Mouse (Mus musculus): ENCODE results near the gene Tgfbr3.

Gene Tgfbr3

GRCm38 (mm10) chr5:107086166-107086565 lies 203.3 kb downstream of the Tgfbr3 start:
- DNase-seq (ENCODE audit: low read depth, low spot score): no peak

- no peak for DNase-seq (ENCODE audit: low read depth, low spot score)
Measured at GRCm38 (mm10) chr5:107084431-107084830, 205.0 kb downstream of the Tgfbr3 start.

- DNase-seq (ENCODE audit: low read depth, low spot score): no peak
Measured at GRCm38 (mm10) chr5:107082011-107082410, 207.4 kb downstream of the Tgfbr3 start.

GRCm38 (mm10) chr5:107080986-107081624 lies 208.3 kb downstream of the Tgfbr3 start:
- no peak for DNase-seq (ENCODE audit: low read depth, low spot score)

- peak; percentile 91 for DNase-seq (ENCODE audit: low read depth, low spot score)
Measured at GRCm38 (mm10) chr5:107079920-107080319, 209.5 kb downstream of the Tgfbr3 start.

- peak; percentile 52 for DNase-seq (ENCODE audit: low read depth, low spot score)
Measured at GRCm38 (mm10) chr5:107079146-107079638, 210.2 kb downstream of the Tgfbr3 start.

- DNase-seq (ENCODE audit: low read depth, low spot score): peak; percentile 57
Measured at GRCm38 (mm10) chr5:107078361-107078760, 211.1 kb downstream of the Tgfbr3 start.

GRCm38 (mm10) chr5:107077900-107078299 lies 211.5 kb downstream of the Tgfbr3 start:
- DNase-seq (ENCODE audit: low read depth, low spot score): no peak

GRCm38 (mm10) chr5:107074980-107075583 lies 214.3 kb downstream of the Tgfbr3 start:
- DNase-seq (ENCODE audit: low read depth, low spot score): no peak

- no peak for DNase-seq (ENCODE audit: low read depth, low spot score)
Measured at GRCm38 (mm10) chr5:107074350-107074749, 215.1 kb downstream of the Tgfbr3 start.

- DNase-seq (ENCODE audit: low read depth, low spot score): no peak
Measured at GRCm38 (mm10) chr5:107073536-107073935, 215.9 kb downstream of the Tgfbr3 start.

GRCm38 (mm10) chr5:107068146-107068545 lies 221.3 kb downstream of the Tgfbr3 start:
- no peak for DNase-seq (ENCODE audit: low read depth, low spot score)

GRCm38 (mm10) chr5:107067531-107067930 lies 221.9 kb downstream of the Tgfbr3 start:
- no peak for DNase-seq (ENCODE audit: low read depth, low spot score)

GRCm38 (mm10) chr5:107064922-107065321 lies 224.5 kb downstream of the Tgfbr3 start:
- DNase-seq (ENCODE audit: low read depth, low spot score): no peak

GRCm38 (mm10) chr5:107062229-107062852 lies 227.1 kb downstream of the Tgfbr3 start:
- DNase-seq (ENCODE audit: low read depth, low spot score): no peak

GRCm38 (mm10) chr5:107059514-107059913 lies 229.9 kb downstream of the Tgfbr3 start:
- DNase-seq (ENCODE audit: low read depth, low spot score): no peak

GRCm38 (mm10) chr5:107058642-107059041 lies 230.8 kb downstream of the Tgfbr3 start:
- no peak for DNase-seq (ENCODE audit: low read depth, low spot score)
